Mouse (Mus musculus) MEL (cell line): ENCODE measurements around the gene Slc25a25. TPM values are rescaled to one million over a fixed set of nuclear protein-coding genes. Genes with fewer than 3 reads are reported as not detected.
A peak's percentile ranks its signal among the peaks of the same experiment; 100 is the strongest.

Experiments used
- DNase-seq: peaks from one replicate; pipeline ENCODE4 v3.0.0; 2011; ENCODE audit warnings: low read depth, low spot score
- H3K27ac ChIP-seq: 2 replicates; pipeline ENCODE4 v1.5.1; 2012; ENCODE audit warnings: low read depth, mild to moderate bottlenecking, control low read depth, low read length, moderate library complexity; ENCODE audit not compliant: control insufficient read depth
- H3K27me3 ChIP-seq, 2 experiments: fragments of 150-350 bp in 1 of 2; sonication (generic) in 1 of 2; 2 replicates each; pipeline ENCODE4 v1.6.1; 2012; ENCODE audit warnings: low read length in 2 of 2, mild to moderate bottlenecking in 2 of 2, improper control_type of control experiment in 1 of 2, moderate library complexity in 1 of 2; ENCODE audit not compliant: insufficient read depth in 2 of 2, control insufficient read depth in 1 of 2
- H3K36me3 ChIP-seq, 2 experiments: 2 replicates each; pipeline ENCODE4 v1.6.1; 2012 to 2014; ENCODE audit warnings: low read length in 2 of 2, improper control_type of control experiment in 1 of 2, inconsistent platforms in 1 of 2, mild to moderate bottlenecking in 1 of 2; ENCODE audit not compliant: insufficient read depth in 2 of 2, control insufficient read depth in 1 of 2
- H3K4me1 ChIP-seq, 2 experiments: fragments of 150-350 bp in 1 of 2; sonication (generic) in 1 of 2; 2 replicates each; pipeline ENCODE4 v1.6.1; 2012; ENCODE audit warnings: low read length in 2 of 2, improper control_type of control experiment in 1 of 2, mild to moderate bottlenecking in 1 of 2; ENCODE audit not compliant: insufficient read depth in 2 of 2, control insufficient read depth in 1 of 2
- H3K4me3 ChIP-seq, 2 experiments: fragments of 150-350 bp in 1 of 2; sonication (generic) in 1 of 2; 2 replicates each; pipeline ENCODE4 v1.5.1; 2012; ENCODE audit warnings: low read depth in 2 of 2, low read length in 2 of 2, mild to moderate bottlenecking in 2 of 2, moderate library complexity in 2 of 2, control low read depth in 1 of 2, improper control_type of control experiment in 1 of 2; ENCODE audit not compliant: control insufficient read depth in 1 of 2, insufficient read depth in 1 of 2
- H3K79me2 ChIP-seq: 2 replicates; pipeline ENCODE4 v1.6.1; 2012; ENCODE audit warnings: mild to moderate bottlenecking, low read length, moderate library complexity; ENCODE audit not compliant: control insufficient read depth, poor library complexity, insufficient read depth
- H3K9ac ChIP-seq: 2 replicates; pipeline ENCODE4 v1.6.1; 2012; ENCODE audit warnings: low read depth, mild to moderate bottlenecking, control low read depth, low read length, moderate library complexity; ENCODE audit not compliant: control insufficient read depth, poor library complexity, severe bottlenecking
- H3K9me3 ChIP-seq: fragments of 150-350 bp; sonication (generic); replicated peaks from 2 replicates; pipeline ENCODE4 v1.6.1; 2012; ENCODE audit warnings: mild to moderate bottlenecking, low read length, improper control_type of control experiment, moderate library complexity; ENCODE audit not compliant: insufficient read depth
- BHLHE40 ChIP-seq: IDR thresholded peaks from 2 replicates; pipeline ENCODE4 v1.6.1; 2012; ENCODE audit warnings: low read depth, mild to moderate bottlenecking, inconsistent platforms, low read length, improper control_type of control experiment, borderline replicate concordance
- CHD1 ChIP-seq: IDR thresholded peaks from 2 replicates; pipeline ENCODE4 v1.6.1; 2012; ENCODE audit warnings: low read depth, mild to moderate bottlenecking, inconsistent platforms, low read length, improper control_type of control experiment
- CHD2 ChIP-seq: IDR thresholded peaks from 2 replicates; pipeline ENCODE4 v1.6.1; 2011; ENCODE audit warnings: low read length, improper control_type of control experiment
- CTCF ChIP-seq, 3 experiments: IDR thresholded peaks in 2 of 3; conservative IDR thresholded peaks in 1 of 3; 2 replicates each; pipeline ENCODE4 v1.5.1; 2011 to 2012; ENCODE audit warnings: low read length in 3 of 3, low read depth in 2 of 3, mild to moderate bottlenecking in 2 of 3, improper control_type of control experiment in 1 of 3, inconsistent platforms in 1 of 3, mixed read lengths in 1 of 3, moderate library complexity in 1 of 3; ENCODE audit not compliant: control insufficient read depth in 1 of 3, insufficient read depth in 1 of 3, poor library complexity in 1 of 3, severe bottlenecking in 1 of 3
- ELF1 ChIP-seq: IDR thresholded peaks from 2 replicates; pipeline ENCODE4 v1.6.1; 2014; ENCODE audit warnings: low read depth, mild to moderate bottlenecking, inconsistent platforms, low read length, improper control_type of control experiment, moderate library complexity
- EP300 ChIP-seq, 2 experiments: IDR thresholded peaks; 2 replicates each; pipeline ENCODE4 v1.6.1; 2011; ENCODE audit warnings: improper control_type of control experiment in 2 of 2, low read length in 2 of 2, low read depth in 1 of 2, mild to moderate bottlenecking in 1 of 2
- GATA1 ChIP-seq: IDR thresholded peaks from 2 replicates; pipeline ENCODE4 v1.6.1; 2011; ENCODE audit warnings: low read depth, low read length, improper control_type of control experiment
- KAT2A ChIP-seq: conservative IDR thresholded peaks from 2 replicates; pipeline ENCODE4 v1.6.1; 2012; ENCODE audit warnings: low read depth, low read length, improper control_type of control experiment, inconsistent platforms
- MAFK ChIP-seq: IDR thresholded peaks from 2 replicates; pipeline ENCODE4 v1.6.1; 2011; ENCODE audit warnings: low read depth, mild to moderate bottlenecking, low read length, improper control_type of control experiment, borderline replicate concordance
- MAX ChIP-seq: IDR thresholded peaks from 2 replicates; pipeline ENCODE4 v1.6.1; 2011; ENCODE audit warnings: low read length, improper control_type of control experiment
- MAZ ChIP-seq: IDR thresholded peaks from 2 replicates; pipeline ENCODE4 v1.6.1; 2012; ENCODE audit warnings: low read depth, mild to moderate bottlenecking, inconsistent platforms, low read length, improper control_type of control experiment
- MXI1 ChIP-seq: IDR thresholded peaks from 2 replicates; pipeline ENCODE4 v1.6.1; 2011; ENCODE audit warnings: mild to moderate bottlenecking, low read depth, low read length, improper control_type of control experiment
- NRF1 ChIP-seq: IDR thresholded peaks from 2 replicates; pipeline ENCODE4 v1.6.1; 2014; ENCODE audit warnings: low read depth, mild to moderate bottlenecking, inconsistent platforms, low read length, improper control_type of control experiment, moderate library complexity; ENCODE audit not compliant: poor library complexity, insufficient read depth, severe bottlenecking
- POLR2A ChIP-seq, 2 experiments: IDR thresholded peaks; 2 replicates each; pipeline ENCODE4 v1.6.1; 2011 to 2012; ENCODE audit warnings: low read length in 2 of 2, mild to moderate bottlenecking in 2 of 2, control low read depth in 1 of 2, improper control_type of control experiment in 1 of 2, low read depth in 1 of 2, moderate library complexity in 1 of 2; ENCODE audit not compliant: control insufficient read depth in 1 of 2, insufficient read depth in 1 of 2, poor library complexity in 1 of 2
- POLR2AphosphoS2 ChIP-seq: IDR thresholded peaks from 2 replicates; pipeline ENCODE4 v1.6.1; 2011; ENCODE audit warnings: low read length, improper control_type of control experiment
- POLR2AphosphoS5 ChIP-seq: IDR thresholded peaks from 2 replicates; pipeline ENCODE4 v1.6.1; 2012; ENCODE audit warnings: low read depth, borderline replicate concordance, mild to moderate bottlenecking, inconsistent platforms, low read length, moderate library complexity, mixed read lengths
- RCOR1 ChIP-seq: IDR thresholded peaks from 2 replicates; pipeline ENCODE4 v1.6.1; 2012; ENCODE audit warnings: low read depth, mild to moderate bottlenecking, inconsistent platforms, low read length, improper control_type of control experiment
- SMC3 ChIP-seq: IDR thresholded peaks from 2 replicates; pipeline ENCODE4 v1.6.1; 2011; ENCODE audit warnings: low read depth, low read length, improper control_type of control experiment
- TAL1 ChIP-seq: IDR thresholded peaks from 2 replicates; pipeline ENCODE4 v1.6.1; 2012; ENCODE audit warnings: mild to moderate bottlenecking, inconsistent platforms, low read length, moderate library complexity, mixed read lengths
- TCF12 ChIP-seq: IDR thresholded peaks from 2 replicates; pipeline ENCODE4 v1.6.1; 2014; ENCODE audit warnings: low read depth, mild to moderate bottlenecking, inconsistent platforms, low read length, improper control_type of control experiment, moderate library complexity
- USF1 ChIP-seq: IDR thresholded peaks from 2 replicates; pipeline ENCODE4 v1.6.1; 2014; ENCODE audit warnings: low read depth, mild to moderate bottlenecking, inconsistent platforms, low read length, improper control_type of control experiment, moderate library complexity
- USF2 ChIP-seq, 2 experiments: IDR thresholded peaks; 2 replicates each; pipeline ENCODE4 v1.6.1; 2011 to 2012; ENCODE audit warnings: improper control_type of control experiment in 2 of 2, low read length in 2 of 2, borderline replicate concordance in 1 of 2, inconsistent platforms in 1 of 2, low read depth in 1 of 2, mild to moderate bottlenecking in 1 of 2; ENCODE audit not compliant: insufficient read depth in 1 of 2
- ZC3H11A ChIP-seq: IDR thresholded peaks from 2 replicates; pipeline ENCODE4 v1.6.1; 2012; ENCODE audit warnings: low read depth, mild to moderate bottlenecking, inconsistent platforms, low read length, improper control_type of control experiment
- ZMIZ1 ChIP-seq: IDR thresholded peaks from 2 replicates; pipeline ENCODE4 v1.6.1; 2012; ENCODE audit warnings: low read depth, mild to moderate bottlenecking, inconsistent platforms, low read length, improper control_type of control experiment, moderate library complexity
- ZNF384 ChIP-seq: IDR thresholded peaks from 2 replicates; pipeline ENCODE4 v1.6.1; 2012; ENCODE audit warnings: low read depth, mild to moderate bottlenecking, inconsistent platforms, low read length, improper control_type of control experiment
- polyA plus RNA-seq, 2 experiments: library from polyadenylated mRNA; stranded (reverse) in 1 of 2; unstranded in 1 of 2; fragments of >175 nt in 1 of 2; fragments of >200 nt in 1 of 2; gene quantifications; 2 replicates each; pipeline versions ENCODE4 v1.2.1 to v1.2.4; 2012; ENCODE audit warnings: low replicate concordance in 2 of 2, low read depth in 1 of 2; ENCODE audit not compliant: insufficient read length in 2 of 2, insufficient read depth in 1 of 2, missing spikeins in 1 of 2
- total RNA-seq: library from RNA; depleted of rRNA; stranded (reverse); fragments of 300-350 nt; gene quantifications from 2 replicates; pipeline ENCODE4 v1.2.3, GENCODE M21; 2012

The Slc25a25 gene
- total and polyA plus RNA-seq, 3 experiments = 22.3 to 32.5 TPM; not detected in 1

DNA sequence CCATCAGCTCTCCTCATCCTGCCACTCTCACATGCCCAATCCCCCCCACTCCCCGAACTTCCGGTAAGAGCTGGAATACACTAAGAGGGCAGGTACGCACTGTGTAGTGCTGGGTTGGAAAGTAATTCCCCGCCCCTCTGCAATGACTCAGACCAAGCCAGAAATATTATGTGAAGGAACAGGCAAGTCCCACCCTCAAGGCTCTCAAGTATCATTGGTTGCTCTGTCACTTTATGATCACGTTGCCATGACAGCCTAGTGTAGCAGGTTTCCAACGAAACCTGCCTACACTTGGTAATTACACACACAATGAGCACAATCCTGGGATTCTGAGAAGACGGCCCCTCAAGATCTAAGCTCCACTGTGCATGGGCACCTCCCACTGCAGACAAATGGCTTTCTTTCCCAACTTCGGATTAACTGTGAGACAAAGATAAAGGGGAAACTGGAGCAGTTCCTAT is 23.0 kb downstream of the Slc25a25 start:
- Histone ChIP-seq H3K4me3 (no peak overlapping the region), H3K79me2 (peaks cover 20% of the 10 kb centered on the region), H3K4me1 (peaks cover 17 to 26% of the 10 kb centered on the region in 2 experiments), H3K27me3 (no peaks in the 10 kb centered on the region), H3K27ac (no peak overlapping the region), H3K9ac (no peak overlapping the region), H3K36me3 (peaks cover 0 to 17% of the 10 kb centered on the region in 2 experiments; a peak in 3 of 4 replicates), H3K9me3 (no peaks in the 10 kb centered on the region)
- DNase-seq = peak; percentile 21
- no peak for TF ChIP-seq RCOR1
- TF ChIP-seq MAX = no peak
- TF ChIP-seq POLR2AphosphoS5 = no peak
- TF ChIP-seq TAL1 = no peak
- no peak for TF ChIP-seq ZMIZ1
- TF ChIP-seq POLR2AphosphoS2 = no peak
- TF ChIP-seq CTCF (IDR thresholded peaks at IDR 0.05 in 2 of 3, conservative IDR thresholded peaks at IDR 0.05 in 1 of 3; ENCODE audit: control insufficient read depth in 1 of 3, insufficient read depth in 1 of 3, low read depth in 2 of 3, low read length in 3 of 3, poor library complexity in 1 of 3, severe bottlenecking in 1 of 3) = no peak

DNA sequence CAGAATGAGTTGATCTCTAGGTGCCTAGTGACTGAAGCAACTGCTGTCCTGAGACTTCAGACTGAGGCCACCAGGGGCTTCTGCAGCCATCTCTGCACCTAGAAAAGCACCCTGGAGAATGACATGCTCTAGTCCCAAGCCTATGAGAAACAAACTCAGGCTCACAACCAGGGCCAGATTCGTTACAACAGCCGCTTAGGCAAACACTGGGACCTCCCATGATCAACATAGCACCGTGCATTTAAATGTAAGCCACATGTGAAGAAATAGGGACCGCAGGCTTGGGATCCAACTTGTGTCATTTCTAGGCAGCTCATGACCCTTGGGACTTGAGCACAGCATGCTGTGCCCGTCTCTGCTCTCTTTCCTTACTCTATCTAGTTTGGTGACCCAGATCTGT is 23.5 kb downstream of the Slc25a25 start:
- no peaks in the 10 kb centered on the region for H3K9me3 ChIP-seq
- no peaks in the 10 kb centered on the region for H3K27me3 ChIP-seq
- H3K9ac ChIP-seq = no peak overlapping the region
- no peak overlapping the region for H3K4me3 ChIP-seq
- DNase-seq = no peak
- H3K79me2 ChIP-seq = peaks cover 19% of the 10 kb centered on the region
- peaks cover 0 to 22% of the 10 kb centered on the region in 2 experiments; a peak in 3 of 4 replicates for H3K36me3 ChIP-seq
- peaks cover 19 to 32% of the 10 kb centered on the region in 2 experiments for H3K4me1 ChIP-seq
- no peak overlapping the region for H3K27ac ChIP-seq
- TF ChIP-seq ZNF384 = no peak
- no peak for TF ChIP-seq EP300 (IDR thresholded peaks at IDR 0.05; ENCODE audit: low read depth in 1 of 2, low read length in 2 of 2)
- TF ChIP-seq ZMIZ1 = no peak
- no peak for TF ChIP-seq CHD1
- TF ChIP-seq BHLHE40 = no peak
- no peak for TF ChIP-seq POLR2A (IDR thresholded peaks at IDR 0.05; ENCODE audit: control insufficient read depth in 1 of 2, insufficient read depth in 1 of 2, low read depth in 1 of 2, low read length in 2 of 2, poor library complexity in 1 of 2)
- TF ChIP-seq USF2 (IDR thresholded peaks at IDR 0.05; ENCODE audit: borderline replicate concordance in 1 of 2, insufficient read depth in 1 of 2, low read depth in 1 of 2, low read length in 2 of 2) = no peak
- no peak for TF ChIP-seq ELF1

GRCm38 (mm10) chr2:32426141-32426540 is 25.1 kb downstream of the Slc25a25 start:
- no peak overlapping the region for H3K4me3 ChIP-seq
- TF ChIP-seq KAT2A = no peak
- no peak for TF ChIP-seq MXI1
- no peak for TF ChIP-seq NRF1
- TF ChIP-seq MAX = no peak
- TF ChIP-seq BHLHE40 = no peak
- TF ChIP-seq CHD2 = no peak
- no peak for TF ChIP-seq SMC3
- no peak for TF ChIP-seq MAFK
- no peak for TF ChIP-seq GATA1
- TF ChIP-seq MAZ = no peak
- no peak for TF ChIP-seq POLR2A (IDR thresholded peaks at IDR 0.05; ENCODE audit: control insufficient read depth in 1 of 2, insufficient read depth in 1 of 2, low read depth in 1 of 2, low read length in 2 of 2, poor library complexity in 1 of 2)
- no peak for TF ChIP-seq CTCF (IDR thresholded peaks at IDR 0.05 in 2 of 3, conservative IDR thresholded peaks at IDR 0.05 in 1 of 3; ENCODE audit: control insufficient read depth in 1 of 3, insufficient read depth in 1 of 3, low read depth in 2 of 3, low read length in 3 of 3, poor library complexity in 1 of 3, severe bottlenecking in 1 of 3)
- no peak for TF ChIP-seq USF2 (IDR thresholded peaks at IDR 0.05; ENCODE audit: borderline replicate concordance in 1 of 2, insufficient read depth in 1 of 2, low read depth in 1 of 2, low read length in 2 of 2)
- TF ChIP-seq USF1 = no peak
- no peak for TF ChIP-seq ZC3H11A
- no peak for TF ChIP-seq TCF12
- no peak for TF ChIP-seq ZMIZ1
- TF ChIP-seq, all 39 proteins: peak for 0
- no peaks in the 10 kb centered on the region for H3K27me3 ChIP-seq
- DNase-seq = no peak
- peaks cover 26 to 44% of the 10 kb centered on the region in 2 experiments for H3K4me1 ChIP-seq
- no peak overlapping the region for H3K27ac ChIP-seq
- peaks cover 17% of the 10 kb centered on the region for H3K79me2 ChIP-seq
- H3K9me3 ChIP-seq = no peaks in the 10 kb centered on the region
- H3K9ac ChIP-seq = no peak overlapping the region
- peaks cover 0 to 37% of the 10 kb centered on the region in 2 experiments; a peak in 2 of 4 replicates for H3K36me3 ChIP-seq
